Comparison of ENCODE assay signal across 14 mouse cellular contexts in genomic region chr4:58620641-58621040, GRCm38 (mm10).
"Had no signal": no experiment of that assay in that cellular context is flagged by ENCODE, and none has a peak within 500 bp of the region (broad histone marks: within the 10 kb centered on the region; RNA-seq: fewer than 3 reads in every experiment).

No protein-coding gene starts in this region.

- H3K4me3 ChIP-seq: layer of hippocampus, adult 2 months; left cerebral cortex, adult 2 months; limb, embryonic 15.5 days; liver, embryonic 12.5 days; midbrain, embryonic 13.5 days; myocyte; neural tube, embryonic 15.5 days had no signal

- DNase-seq: kidney, postnatal 10 days; kidney, postnatal 4 days; lung, embryonic 14.5 days; lung, postnatal 10 days; right cerebral cortex, adult 18-20 months; right cerebral cortex, postnatal 25 days; thymus, postnatal 4 days had no signal

- H3K4me1 ChIP-seq: limb, embryonic 15.5 days; liver, embryonic 12.5 days; midbrain, embryonic 13.5 days; neural tube, embryonic 15.5 days had no signal

- H3K27ac ChIP-seq: layer of hippocampus, adult 2 months; left cerebral cortex, adult 2 months; limb, embryonic 15.5 days; liver, embryonic 12.5 days; midbrain, embryonic 13.5 days; neural tube, embryonic 15.5 days had no signal

- H3K27me3 ChIP-seq: limb, embryonic 15.5 days; liver, embryonic 12.5 days; midbrain, embryonic 13.5 days; neural tube, embryonic 15.5 days had no signal

- H3K9me3 ChIP-seq: limb, embryonic 15.5 days; liver, embryonic 12.5 days; midbrain, embryonic 13.5 days; neural tube, embryonic 15.5 days had no signal

- H3K36me3 ChIP-seq: limb, embryonic 15.5 days; liver, embryonic 12.5 days; midbrain, embryonic 13.5 days; neural tube, embryonic 15.5 days had no signal
